Mouse (Mus musculus): Measurements from ENCODE around the gene Trim44. TPM values are rescaled to one million over a fixed set of nuclear protein-coding genes. Genes with fewer than 3 reads are reported as not detected.

The Trim44 gene
- total RNA-seq, 1 experiment from 2014 or later = 73.7 TPM

DNA sequence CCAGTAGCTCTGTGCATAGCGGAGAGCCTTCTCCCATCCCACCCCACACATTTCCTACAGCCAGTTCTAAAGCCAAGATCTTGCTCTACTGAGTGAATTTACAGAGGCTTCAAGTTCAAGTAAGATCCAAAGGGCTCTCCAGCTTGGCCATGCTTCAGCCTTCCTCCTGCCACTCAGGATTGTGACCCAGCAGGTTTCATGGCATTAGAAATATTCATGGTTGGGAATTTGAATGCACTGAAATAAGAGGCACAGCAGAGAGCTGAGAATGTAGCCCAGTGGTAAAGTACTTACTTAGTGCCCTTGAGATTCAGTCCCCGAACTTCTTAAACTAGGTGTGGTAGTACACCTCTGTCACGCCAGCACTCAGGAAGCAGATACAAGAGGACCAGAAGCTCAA is 140.7 kb downstream of the Trim44 start:
- ATAC-seq (replicated peaks in 1 of 2; ENCODE audit: insufficient read depth in 1 of 2, low FRiP score in 2 of 2, low TSS enrichment in 1 of 2, low read depth in 1 of 2, poor library complexity in 2 of 2, severe bottlenecking in 2 of 2) = no peak

DNA sequence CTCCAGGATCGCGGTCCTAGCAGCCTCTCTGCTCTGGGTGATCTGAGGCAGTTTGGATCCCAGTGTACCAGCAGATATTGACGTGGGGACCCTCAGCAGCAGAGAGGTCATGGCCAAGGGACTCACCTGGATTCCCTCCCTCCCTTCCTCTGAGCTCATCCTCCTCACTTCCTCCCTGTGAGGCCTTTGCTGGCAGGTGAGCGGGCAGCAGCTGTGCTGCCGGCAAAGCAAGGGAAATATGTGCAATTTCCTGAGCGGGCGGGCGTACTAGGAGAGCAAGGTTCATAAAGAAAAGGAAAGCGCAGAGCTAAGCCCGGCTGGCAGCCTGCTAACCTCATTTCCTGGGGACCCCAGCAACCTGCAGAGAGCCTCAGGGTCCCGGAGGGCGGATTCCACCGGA is 148.5 kb downstream of the Trim44 start:
- ATAC-seq (replicated peaks in 1 of 2; ENCODE audit: insufficient read depth in 1 of 2, low FRiP score in 2 of 2, low TSS enrichment in 1 of 2, low read depth in 1 of 2, poor library complexity in 2 of 2, severe bottlenecking in 2 of 2) = peak; percentile 55 to 70

DNA sequence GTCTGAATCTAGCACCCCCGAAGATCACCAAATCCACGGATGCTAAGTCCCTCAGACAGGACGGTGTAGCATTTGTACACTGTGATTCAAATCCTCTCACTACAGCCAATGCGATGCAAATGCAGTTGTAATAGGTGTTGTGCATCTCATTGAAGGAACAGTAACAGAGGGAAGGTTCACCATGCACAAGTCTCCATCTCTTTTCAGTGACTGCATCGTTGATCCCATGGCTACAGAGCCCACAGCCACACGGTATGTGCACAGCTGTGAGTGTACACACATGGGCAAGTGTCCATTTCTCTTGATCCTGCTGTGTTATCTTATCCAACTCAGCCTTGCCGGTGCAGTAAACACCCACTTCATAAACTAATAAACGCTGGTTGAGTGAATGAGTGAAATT is 148.9 kb downstream of the Trim44 start:
- ATAC-seq (replicated peaks in 1 of 2; ENCODE audit: insufficient read depth in 1 of 2, low FRiP score in 2 of 2, low TSS enrichment in 1 of 2, low read depth in 1 of 2, poor library complexity in 2 of 2, severe bottlenecking in 2 of 2) = peak in 1 of 2 experiments; percentile 23; a peak in 1 of 4 replicates

DNA sequence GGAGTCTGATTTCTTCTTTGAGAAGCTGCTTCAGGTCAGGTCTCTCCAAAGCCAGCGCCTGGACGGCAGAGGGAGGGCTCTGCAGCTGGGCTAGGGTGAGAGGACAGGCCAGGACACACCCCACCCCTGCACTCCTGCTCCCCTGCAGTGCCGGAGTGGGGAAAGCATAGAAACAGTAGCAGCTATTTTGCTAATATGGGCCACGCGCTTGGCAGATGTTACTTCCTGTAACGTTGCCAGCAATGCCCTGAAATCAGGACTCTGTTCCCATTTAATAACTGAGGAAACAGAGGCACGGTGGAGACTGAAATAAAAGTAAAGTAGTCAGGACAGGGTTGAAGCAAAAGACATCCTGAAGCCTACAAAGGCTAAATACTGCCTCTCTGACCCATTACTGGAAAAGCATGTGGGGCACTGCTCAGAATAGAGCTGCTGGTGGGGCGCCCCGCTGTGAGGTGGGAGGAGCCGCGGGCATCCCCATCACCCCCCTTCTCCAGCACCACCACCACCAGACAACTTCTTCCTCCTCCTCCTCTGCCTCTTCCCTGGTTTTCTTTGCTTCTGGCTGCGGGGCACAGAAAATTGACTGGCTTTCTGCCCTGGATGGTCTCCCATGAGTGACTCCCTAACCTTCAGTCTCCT is 149.5 kb downstream of the Trim44 start:
- ATAC-seq (replicated peaks in 1 of 2; ENCODE audit: insufficient read depth in 1 of 2, low FRiP score in 2 of 2, low TSS enrichment in 1 of 2, low read depth in 1 of 2, poor library complexity in 2 of 2, severe bottlenecking in 2 of 2) = no peak

DNA sequence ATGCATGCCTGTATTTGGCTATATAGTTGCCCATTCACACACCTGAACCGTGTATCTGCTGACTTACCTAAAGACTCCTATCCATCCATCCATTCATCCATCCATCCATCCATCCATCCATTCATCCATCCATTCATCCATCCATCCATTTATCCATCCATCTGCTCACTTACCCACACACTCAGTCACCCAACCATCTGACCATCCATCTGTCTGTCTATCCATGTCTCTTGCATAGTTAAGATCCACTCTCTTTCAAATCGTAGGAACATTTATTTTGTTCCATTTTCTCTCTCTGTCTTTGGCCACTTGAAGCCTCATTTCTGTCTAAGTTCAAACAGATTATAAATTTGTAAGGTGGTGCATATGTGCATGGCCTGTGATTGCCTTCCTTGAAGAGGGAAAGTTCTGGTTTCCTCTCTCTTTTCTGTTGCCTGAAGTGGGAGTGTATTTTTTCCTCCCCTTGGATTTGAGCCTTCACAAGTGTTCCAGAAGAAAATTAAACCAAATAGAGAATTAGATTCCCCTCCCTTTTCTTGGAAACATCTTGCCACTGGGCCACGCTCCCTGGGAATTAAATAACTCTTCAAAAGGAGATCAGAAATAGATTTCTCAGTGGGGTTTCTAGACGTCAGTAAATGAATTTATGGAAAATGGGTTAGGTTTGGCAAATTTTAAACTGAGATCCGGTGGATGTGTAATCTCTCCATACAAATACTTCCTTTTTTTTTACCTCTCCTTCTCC is 150.9 kb downstream of the Trim44 start:
- no peak for ATAC-seq (replicated peaks in 1 of 2; ENCODE audit: insufficient read depth in 1 of 2, low FRiP score in 2 of 2, low TSS enrichment in 1 of 2, low read depth in 1 of 2, poor library complexity in 2 of 2, severe bottlenecking in 2 of 2)

DNA sequence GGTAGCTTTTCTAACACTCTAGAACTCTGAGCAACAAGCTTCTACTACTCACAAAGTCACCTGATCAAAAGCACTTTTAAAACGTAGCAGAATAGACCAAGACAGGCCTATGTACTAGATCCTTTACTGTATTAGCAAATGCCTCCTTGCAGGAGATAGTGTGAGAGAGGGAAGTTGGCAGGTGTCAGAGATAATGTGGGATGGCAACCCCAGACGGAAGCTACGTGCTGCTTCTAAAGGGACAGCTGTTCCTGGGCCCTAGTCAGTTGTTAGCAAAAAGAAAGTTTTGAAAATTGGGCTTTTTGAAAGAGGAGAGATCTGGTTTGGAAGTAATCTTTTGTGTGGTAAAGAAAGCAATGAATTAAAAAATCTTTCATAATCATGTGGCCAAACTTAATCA is 151.5 kb downstream of the Trim44 start:
- ATAC-seq (replicated peaks in 1 of 2; ENCODE audit: insufficient read depth in 1 of 2, low FRiP score in 2 of 2, low TSS enrichment in 1 of 2, low read depth in 1 of 2, poor library complexity in 2 of 2, severe bottlenecking in 2 of 2) = no peak

DNA sequence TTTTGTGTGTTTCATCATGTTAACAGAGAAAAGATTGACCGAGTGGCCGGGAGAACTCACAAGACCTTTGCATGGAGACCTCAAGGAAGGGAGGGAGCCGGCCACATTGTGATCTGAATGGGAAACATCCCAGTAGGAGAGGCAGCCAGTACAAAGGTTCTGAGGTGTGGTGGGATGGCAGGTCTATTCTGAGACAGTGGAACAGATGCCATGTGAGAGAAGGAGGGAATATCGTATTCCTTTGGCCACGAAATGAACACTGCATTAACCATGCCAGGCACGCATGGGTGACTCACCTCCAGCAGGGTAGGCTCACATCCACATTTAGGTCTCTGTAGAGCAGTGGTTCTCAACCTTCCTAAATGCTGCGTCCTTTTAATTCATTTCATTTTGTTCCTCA is 154.4 kb downstream of the Trim44 start:
- no peak for ATAC-seq (replicated peaks in 1 of 2; ENCODE audit: insufficient read depth in 1 of 2, low FRiP score in 2 of 2, low TSS enrichment in 1 of 2, low read depth in 1 of 2, poor library complexity in 2 of 2, severe bottlenecking in 2 of 2)

DNA sequence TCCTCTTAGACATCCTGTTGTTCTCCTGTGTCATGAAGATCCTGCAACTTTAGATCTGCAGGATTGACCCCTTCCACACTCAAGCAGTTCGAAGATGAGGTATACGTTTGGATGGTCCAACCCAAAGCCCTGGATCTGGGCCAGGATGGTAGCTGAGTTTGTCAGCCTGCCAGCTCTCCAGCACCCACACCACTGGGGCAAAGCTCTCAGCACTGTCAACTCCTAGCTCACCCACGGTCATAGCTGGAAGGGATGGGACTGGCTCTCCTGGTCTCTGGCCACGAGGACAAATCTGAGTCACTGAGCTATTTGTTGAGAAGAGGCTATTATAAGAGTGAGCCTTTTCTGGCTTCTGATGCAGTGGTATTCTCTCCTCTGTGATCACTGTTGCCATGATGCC is 155.0 kb downstream of the Trim44 start:
- no peak for ATAC-seq (replicated peaks in 1 of 2; ENCODE audit: insufficient read depth in 1 of 2, low FRiP score in 2 of 2, low TSS enrichment in 1 of 2, low read depth in 1 of 2, poor library complexity in 2 of 2, severe bottlenecking in 2 of 2)

Other genes starting within 250 kb of the Trim44 start
- gene Ldlrad3, start 221.4 kb downstream of the Trim44 start, total RNA-seq (2017) = 10.2 and 12.9 TPM in 2 replicates
- gene Fjx1, start 44.7 kb upstream of the Trim44 start, total RNA-seq (2017) = not detected in 2 replicates
- gene Pamr1, start 142.2 kb upstream of the Trim44 start, total RNA-seq (2017) = not detected in 2 replicates